Mouse (Mus musculus) ES-Bruce4 (cell line): ENCODE measurements around the gene Fam166b. TPM values are rescaled to one million over a fixed set of nuclear protein-coding genes. Genes with fewer than 3 reads are reported as not detected.

Source experiments
- H3K27ac ChIP-seq: 2 replicates; pipeline ENCODE4 v1.5.1; 2012; ENCODE audit warnings: low read length, inconsistent platforms; ENCODE audit not compliant: insufficient read depth
- H3K27me3 ChIP-seq: 2 replicates; pipeline ENCODE4 v1.6.1; 2012; ENCODE audit warnings: mild to moderate bottlenecking, low read length, inconsistent platforms; ENCODE audit not compliant: control insufficient read depth, poor library complexity, insufficient read depth, severe bottlenecking
- H3K36me3 ChIP-seq: 2 replicates; pipeline ENCODE4 v1.6.1; 2012; ENCODE audit warnings: inconsistent platforms, mild to moderate bottlenecking, low read length, moderate library complexity; ENCODE audit not compliant: control insufficient read depth, poor library complexity, insufficient read depth, severe bottlenecking
- H3K4me1 ChIP-seq: one replicate; pipeline ENCODE4 v1.8.1; 2011; ENCODE audit warnings: low read length; ENCODE audit not compliant: control insufficient read depth, insufficient read depth
- H3K4me3 ChIP-seq: 2 replicates; pipeline ENCODE4 v1.5.1; 2011; ENCODE audit warnings: low read depth, mild to moderate bottlenecking, low read length
- H3K9ac ChIP-seq: 2 replicates; pipeline ENCODE4 v1.6.1; 2012; ENCODE audit warnings: low read depth, mild to moderate bottlenecking, inconsistent platforms; ENCODE audit not compliant: poor library complexity, severe bottlenecking
- H3K9me3 ChIP-seq: replicated peaks from 2 replicates; pipeline ENCODE4 v1.6.1; 2012; ENCODE audit warnings: mild to moderate bottlenecking, low read length, inconsistent platforms; ENCODE audit not compliant: control insufficient read depth, poor library complexity, insufficient read depth, severe bottlenecking
- CTCF ChIP-seq: IDR thresholded peaks from one replicate; pipeline ENCODE4 v1.8.1; 2011; ENCODE audit warnings: low read depth, low read length
- EP300 ChIP-seq: IDR thresholded peaks from 2 replicates; pipeline ENCODE4 v1.6.1; 2011; ENCODE audit warnings: low read depth, low read length; ENCODE audit not compliant: insufficient read depth
- POLR2A ChIP-seq: IDR thresholded peaks from one replicate; pipeline ENCODE4 v1.8.1; 2011; ENCODE audit warnings: low read length; ENCODE audit not compliant: insufficient read depth
- polyA plus RNA-seq: library from polyadenylated mRNA; stranded (reverse); fragments of >200 nt; gene quantifications from 2 replicates; pipeline ENCODE4 v1.2.4, GENCODE M21; 2011; ENCODE audit warnings: low read depth; ENCODE audit not compliant: missing spikeins, insufficient read depth, insufficient read length

The Fam166b gene
- polyA plus RNA-seq, 1 experiment, result 2.1 TPM

DNA sequence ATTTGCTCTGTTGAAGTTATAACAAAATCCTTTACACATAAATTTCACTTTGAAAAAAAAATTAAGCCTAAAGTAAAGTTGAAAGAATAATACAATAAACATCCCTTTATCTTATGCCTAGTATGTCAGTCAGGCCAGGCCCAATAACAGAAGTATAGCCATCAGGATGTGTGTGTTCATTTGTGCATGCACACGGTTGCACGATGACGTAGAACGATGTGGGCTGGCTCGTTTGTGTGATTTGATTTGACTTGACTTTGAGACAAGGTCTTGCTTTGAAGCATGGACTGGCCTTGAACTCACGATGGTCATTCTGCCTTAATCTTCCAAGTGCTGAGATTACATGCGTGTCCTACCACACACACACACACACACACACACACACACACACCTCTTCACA, 37.9 kb upstream of the Fam166b start:
- Histone ChIP-seq H3K9me3 (no peaks in the 10 kb centered on the region; the same call in 1 of the 2 replicates), H3K27me3 (no peaks in the 10 kb centered on the region), H3K4me1 (no peaks in the 10 kb centered on the region), H3K27ac (no peak overlapping the region), H3K36me3 (no peaks in the 10 kb centered on the region), H3K9ac (no peak overlapping the region), H3K4me3 (no peak overlapping the region)
- TF ChIP-seq EP300 (no peak), CTCF (no peak), POLR2A (no peak)

DNA sequence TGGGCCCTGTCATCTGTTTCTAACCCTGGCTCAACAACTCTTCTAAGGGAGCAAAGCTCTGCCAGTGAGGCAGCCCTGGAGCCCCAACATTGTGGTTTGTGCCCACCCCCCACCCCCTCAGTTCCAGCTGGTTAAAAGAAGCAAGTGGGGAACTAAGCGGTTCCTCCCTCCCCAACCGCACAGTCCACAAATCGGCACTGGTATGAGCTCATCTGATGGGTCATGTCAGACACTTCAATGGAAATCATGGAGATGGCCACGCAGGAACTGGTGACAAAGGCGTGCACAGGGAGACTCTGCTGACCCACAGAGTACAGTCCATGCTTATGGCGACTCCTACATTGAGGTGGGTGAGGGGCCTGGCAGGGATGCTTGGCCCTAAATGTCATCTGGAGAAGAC, 37.0 kb upstream of the Fam166b start:
- Histone ChIP-seq H3K36me3 (no peaks in the 10 kb centered on the region), H3K4me1 (no peaks in the 10 kb centered on the region), H3K4me3 (no peak overlapping the region), H3K9me3 (no peaks in the 10 kb centered on the region; the same call in 1 of the 2 replicates), H3K27me3 (no peaks in the 10 kb centered on the region), H3K27ac (no peak overlapping the region), H3K9ac (no peak overlapping the region)
- TF ChIP-seq EP300 (no peak), CTCF (no peak), POLR2A (no peak)

GRCm38 (mm10) chr4:43463102-43463501, 34.2 kb upstream of the Fam166b start:
- H3K4me1 ChIP-seq, result no peaks in the 10 kb centered on the region
- TF ChIP-seq EP300 (no peak), POLR2A (no peak), CTCF (no peak)
- no peaks in the 10 kb centered on the region; the same call in 1 of the 2 replicates for H3K9me3 ChIP-seq
- no peaks in the 10 kb centered on the region for H3K27me3 ChIP-seq
- H3K9ac ChIP-seq, result no peak overlapping the region
- no peak overlapping the region for H3K4me3 ChIP-seq
- no peaks in the 10 kb centered on the region for H3K36me3 ChIP-seq
- no peak overlapping the region for H3K27ac ChIP-seq

DNA sequence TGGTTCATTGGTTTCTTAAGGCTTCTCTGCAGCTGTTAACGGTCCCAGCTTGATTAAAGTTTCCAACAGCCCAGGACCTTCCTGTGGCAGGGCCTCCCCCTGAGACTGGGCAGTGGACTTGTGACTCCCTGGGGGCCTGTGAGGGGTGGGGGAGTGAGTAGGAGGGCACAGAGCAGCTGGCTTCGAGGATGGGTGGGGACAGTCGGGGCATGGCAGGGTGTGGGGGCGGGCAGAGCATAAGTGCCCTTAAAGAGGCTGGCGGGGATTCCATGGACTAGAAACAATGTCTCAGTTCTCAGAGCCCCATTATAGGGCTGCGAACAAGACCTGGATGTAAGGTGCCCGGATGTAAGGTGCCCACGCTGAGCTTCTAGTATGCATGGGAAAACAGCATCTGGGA, 28.2 kb upstream of the Fam166b start:
- H3K4me1 ChIP-seq, result no peaks in the 10 kb centered on the region
- no peak overlapping the region for H3K4me3 ChIP-seq
- no peaks in the 10 kb centered on the region for H3K27me3 ChIP-seq
- no peaks in the 10 kb centered on the region for H3K36me3 ChIP-seq
- H3K9me3 ChIP-seq, result no peaks in the 10 kb centered on the region
- H3K27ac ChIP-seq, result no peak overlapping the region
- H3K9ac ChIP-seq, result no peak overlapping the region
- no peak for TF ChIP-seq EP300
- TF ChIP-seq POLR2A, result no peak
- no peak for TF ChIP-seq CTCF

DNA sequence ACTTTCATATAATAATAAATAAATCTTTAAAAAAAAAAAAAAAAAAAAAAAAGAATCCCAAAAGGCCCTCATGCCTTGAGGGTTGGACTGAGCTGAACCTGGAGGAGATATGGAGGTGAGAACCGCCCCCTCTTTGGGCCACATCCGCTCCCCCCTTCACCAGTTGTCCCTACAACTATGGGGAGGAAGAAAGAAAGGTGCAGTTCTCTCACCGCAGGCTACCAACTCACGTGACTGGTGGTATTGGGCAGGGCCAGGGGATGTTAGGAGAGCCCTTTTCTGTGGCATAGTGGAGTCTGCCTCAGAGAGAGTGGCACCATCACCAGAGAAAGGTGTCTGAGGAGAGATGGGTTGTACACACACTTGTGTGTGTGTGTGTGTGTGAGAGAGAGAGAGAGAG, 27.5 kb upstream of the Fam166b start:
- Histone ChIP-seq H3K9me3 (no peaks in the 10 kb centered on the region), H3K27me3 (no peaks in the 10 kb centered on the region), H3K36me3 (no peaks in the 10 kb centered on the region), H3K4me1 (no peaks in the 10 kb centered on the region), H3K4me3 (no peak overlapping the region), H3K9ac (no peak overlapping the region), H3K27ac (no peak overlapping the region)
- TF ChIP-seq POLR2A (no peak), CTCF (no peak), EP300 (no peak)

DNA sequence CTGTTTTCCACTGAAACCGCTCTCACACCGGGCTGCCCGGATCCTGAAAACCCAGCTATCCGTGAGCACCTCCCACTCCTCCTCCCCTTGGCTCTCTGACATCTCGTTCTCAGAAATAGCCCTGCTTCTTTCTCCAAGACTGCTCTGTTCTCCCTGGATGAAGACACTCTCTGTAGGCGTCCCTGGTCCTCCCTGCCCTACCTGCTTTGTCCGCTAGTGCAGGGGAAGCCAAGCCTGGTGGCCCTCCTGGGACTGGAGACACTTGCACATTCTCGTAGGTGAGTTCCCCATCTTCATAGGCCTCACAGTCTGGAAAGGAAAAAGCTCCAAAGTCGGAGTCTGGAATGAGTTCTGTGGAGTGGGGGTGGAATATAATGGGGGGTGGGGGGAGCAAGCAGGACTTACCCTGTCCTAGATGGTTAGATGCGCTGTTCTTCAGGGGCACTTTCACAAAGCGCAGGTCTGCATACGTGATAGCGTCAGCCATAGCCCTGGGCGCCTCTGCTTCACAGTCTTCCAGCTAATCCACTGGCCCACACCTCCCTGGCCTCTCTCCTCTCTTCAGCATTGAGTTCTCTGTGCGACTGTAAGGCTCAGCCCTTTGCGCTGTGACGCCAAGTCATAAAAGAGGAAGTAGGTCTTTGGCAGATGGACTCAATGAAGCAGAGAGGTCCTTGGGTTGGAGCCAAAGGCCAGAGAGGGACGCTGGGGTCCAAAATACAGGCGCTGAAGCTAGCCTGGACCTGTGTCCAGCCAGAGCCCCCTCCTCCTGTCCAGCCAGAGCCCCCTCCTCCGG, 25.3 kb upstream of the Fam166b start, which contains the start of gene Cd72:
Gene Cd72 (minus strand): TSS at position 588 of the 796 bp plus-strand sequence.
- Histone ChIP-seq H3K27ac (no peak within 1 kb of the TSS), H3K36me3 (no peaks in the 10 kb centered on the region), H3K4me3 (no peak within 1 kb of the TSS), H3K27me3 (no peaks in the 10 kb centered on the region), H3K4me1 (no peaks in the 10 kb centered on the region), H3K9me3 (no peaks in the 10 kb centered on the region), H3K9ac (no peak within 1 kb of the TSS)
- TF ChIP-seq EP300 (no peak), POLR2A (no peak), CTCF (no peak)

DNA sequence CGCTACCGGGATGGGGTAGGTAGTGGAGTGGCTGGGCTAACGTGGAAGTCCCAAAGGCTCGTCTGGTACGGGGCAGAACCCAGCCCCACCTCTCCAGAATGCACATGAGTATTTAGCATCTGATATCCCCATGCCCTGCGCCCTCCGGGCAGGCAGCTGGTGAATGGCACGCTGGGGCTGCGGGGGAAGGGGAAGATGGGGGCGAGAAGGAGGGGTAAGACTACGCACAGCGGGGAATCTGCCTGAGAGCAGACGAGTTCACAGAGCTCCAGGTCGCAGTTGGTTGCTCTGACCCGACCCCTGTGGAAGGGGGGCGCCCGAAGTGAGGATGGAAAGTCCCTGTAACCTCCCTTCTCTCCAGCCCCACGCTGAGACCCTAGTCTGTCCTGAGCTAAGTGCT, 24.5 kb upstream of the Fam166b start:
- H3K36me3 ChIP-seq, result no peaks in the 10 kb centered on the region
- H3K4me3 ChIP-seq, result no peak overlapping the region
- no peak for TF ChIP-seq CTCF
- TF ChIP-seq POLR2A, result no peak
- TF ChIP-seq EP300, result no peak
- no peak overlapping the region for H3K27ac ChIP-seq
- H3K9me3 ChIP-seq, result no peaks in the 10 kb centered on the region
- no peaks in the 10 kb centered on the region for H3K27me3 ChIP-seq
- H3K9ac ChIP-seq, result no peak overlapping the region
- no peaks in the 10 kb centered on the region for H3K4me1 ChIP-seq
